Mouse (Mus musculus): ENCODE results near the gene Rnf31. TPM values are rescaled to one million over a fixed set of nuclear protein-coding genes. Genes with fewer than 3 reads are reported as not detected.

Rnf31 gene
- polyA plus RNA-seq, 1 experiment from 2014 or later, result 18.2 TPM

DNA sequence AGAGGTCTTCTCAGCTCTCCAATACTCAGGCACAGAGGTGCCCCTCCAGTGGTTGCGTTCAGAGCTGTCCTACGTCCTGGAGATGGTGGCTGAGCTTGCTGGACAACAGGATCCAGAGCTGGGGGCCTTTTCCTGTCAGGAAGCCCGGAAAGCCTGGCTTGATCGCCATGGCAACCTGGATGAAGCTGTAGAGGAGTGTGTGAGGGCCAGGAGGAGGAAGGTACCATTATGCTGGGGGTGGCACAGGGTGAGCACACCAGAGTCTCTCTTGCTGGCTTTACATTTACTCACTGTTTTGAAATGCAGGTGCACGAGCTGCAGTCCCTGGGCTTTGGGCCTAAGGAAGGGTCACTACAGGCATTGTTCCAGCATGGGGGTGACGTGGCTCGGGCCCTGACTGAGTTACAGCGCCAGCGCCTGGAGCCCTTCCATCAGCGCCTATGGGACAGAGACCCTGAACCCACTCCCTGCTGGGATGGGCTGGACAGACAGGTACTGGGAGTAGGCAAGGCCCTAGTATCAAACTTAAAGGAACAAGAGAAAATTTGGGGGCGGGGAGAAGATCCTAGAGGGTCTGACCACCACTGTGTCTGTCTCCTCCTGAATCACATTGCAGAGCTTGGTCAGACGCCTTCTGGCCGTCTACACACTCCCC is 4.7 kb downstream of the Rnf31 start:
- no peak for ATAC-seq
- Histone ChIP-seq H3K4me2 (replicated peaks; ENCODE audit: low read depth) (no peak overlapping the region), H3K9ac (ENCODE audit: low read depth, low read length) (no peak overlapping the region), H3K27ac (ENCODE audit: low read depth, low read length) (0 out of 2 replicates have a peak overlapping the region, but pooled peaks have one; percentile 21), H3K27me3 (replicated peaks; ENCODE audit: control insufficient read depth, insufficient read depth, low read length) (no peaks in the 10 kb centered on the region), H3K4me3 (ENCODE audit: low read depth, low read length) (no peak overlapping the region), H3K36me3 (ENCODE audit: control insufficient read depth, insufficient read depth) (peaks cover 63% of the 10 kb centered on the region), H3K9me3 (ENCODE audit: control insufficient read depth) (no peaks in the 10 kb centered on the region), H3K4me1 (replicated peaks; ENCODE audit: control insufficient read depth, insufficient read depth, low read length) (peaks cover 6% of the 10 kb centered on the region; the same call in 1 of the 2 replicates)
- no peak for TF ChIP-seq CTCF (IDR thresholded peaks at IDR 0.05; ENCODE audit: low read depth)
- WGBS, result 85% methylated on average over 13 of the region's 13 CpGs

DNA sequence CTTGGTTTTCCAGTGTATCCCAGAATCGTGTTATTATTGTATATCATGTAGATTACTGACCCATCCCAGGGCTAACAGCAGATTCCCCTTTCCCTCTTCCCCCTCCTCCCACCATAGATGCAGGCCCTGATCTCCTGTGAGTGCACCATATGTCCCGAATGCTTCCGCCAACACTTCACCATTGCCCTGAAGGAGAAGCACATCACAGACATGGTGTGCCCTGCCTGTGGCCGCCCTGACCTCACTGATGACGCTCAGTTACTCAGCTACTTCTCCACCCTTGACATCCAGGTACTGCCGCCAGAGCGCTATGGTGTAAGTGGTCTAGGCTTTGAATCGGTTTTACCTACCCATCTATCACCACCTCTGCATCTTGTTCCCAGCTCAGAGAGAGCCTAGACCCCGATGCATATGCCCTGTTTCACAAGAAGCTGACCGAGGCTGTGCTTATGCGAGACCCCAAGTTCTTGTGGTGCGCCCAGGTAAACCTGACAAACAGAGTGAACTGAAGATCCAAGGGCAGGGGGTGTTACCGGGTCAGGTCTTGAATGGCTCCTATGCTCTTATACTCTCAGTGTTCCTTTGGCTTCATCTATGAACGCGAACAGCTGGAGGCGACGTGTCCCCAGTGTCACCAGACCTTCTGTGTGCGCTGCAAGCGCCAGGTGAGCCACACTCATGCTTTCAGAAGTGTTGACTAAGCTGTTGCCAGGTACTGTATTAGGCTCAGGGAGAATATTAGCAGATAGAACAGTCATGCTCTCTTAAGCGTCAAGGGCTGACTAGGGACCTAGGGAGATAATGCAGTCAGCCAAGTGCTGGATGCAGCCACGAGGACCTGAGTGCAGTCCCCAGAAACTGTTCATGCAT is 7.2 kb downstream of the Rnf31 start:
- peaks cover 86% of the 10 kb centered on the region for H3K36me3 ChIP-seq (ENCODE audit: control insufficient read depth, insufficient read depth)
- WGBS, result 95% methylated on average over 21 of the region's 21 CpGs

DNA sequence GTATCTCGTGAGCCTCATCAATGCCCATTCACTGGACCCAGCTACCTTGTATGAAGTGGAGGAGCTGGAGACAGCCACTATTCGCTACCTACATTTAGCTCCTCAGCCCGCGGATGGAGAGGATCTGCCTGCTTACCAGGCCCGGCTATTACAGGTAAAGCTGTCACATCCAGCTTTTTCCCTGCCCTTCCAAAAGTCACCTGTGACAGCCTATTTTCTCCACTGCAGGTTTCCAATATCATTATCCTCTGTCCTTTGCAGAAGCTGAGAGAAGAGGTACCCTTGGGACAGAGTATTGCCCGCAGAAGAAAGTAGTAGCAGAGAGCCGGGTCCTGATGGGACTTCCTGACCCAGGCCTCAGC is 11.7 kb downstream of the Rnf31 start, which contains the start of gene Irf9:
TSS of gene Irf9 (plus strand) at position 301 of the 362 bp plus-strand sequence.
- no peaks in the 10 kb centered on the region for H3K27me3 ChIP-seq (replicated peaks; ENCODE audit: control insufficient read depth, insufficient read depth, low read length)
- H3K9me3 ChIP-seq (ENCODE audit: control insufficient read depth), result no peaks in the 10 kb centered on the region
- H3K4me1 ChIP-seq (replicated peaks; ENCODE audit: control insufficient read depth, insufficient read depth, low read length), result 0 out of 2 replicates have a peak, but pooled peaks cover 11% of the 10 kb centered on the region
- peak within 1 kb of the TSS; percentile 94 for H3K27ac ChIP-seq (ENCODE audit: low read depth, low read length)
- peak within 1 kb of the TSS; percentile 66 for H3K9ac ChIP-seq (ENCODE audit: low read depth, low read length)
- no peak for ATAC-seq
- no peak for TF ChIP-seq CTCF (IDR thresholded peaks at IDR 0.05; ENCODE audit: low read depth)
- peak within 1 kb of the TSS; percentile 55 for H3K4me3 ChIP-seq (ENCODE audit: low read depth, low read length)
- H3K36me3 ChIP-seq (ENCODE audit: control insufficient read depth, insufficient read depth), result peaks cover 79% of the 10 kb centered on the region
- WGBS, result 78% methylated on average over 7 of the region's 7 CpGs
- peak within 1 kb of the TSS; percentile 68 for H3K4me2 ChIP-seq (replicated peaks; ENCODE audit: low read depth)

More for the DNA sequence above, 7.2 kb downstream of the Rnf31 start:
- Histone ChIP-seq H3K4me3 (ENCODE audit: low read depth, low read length) (no peak overlapping the region), H3K4me1 (replicated peaks; ENCODE audit: control insufficient read depth, insufficient read depth, low read length) (no peaks in the 10 kb centered on the region), H3K9me3 (ENCODE audit: control insufficient read depth) (no peaks in the 10 kb centered on the region), H3K27me3 (replicated peaks; ENCODE audit: control insufficient read depth, insufficient read depth, low read length) (no peaks in the 10 kb centered on the region), H3K9ac (ENCODE audit: low read depth, low read length) (0 out of 2 replicates have a peak overlapping the region, but pooled peaks have one; percentile 17), H3K4me2 (replicated peaks; ENCODE audit: low read depth) (no peak overlapping the region), H3K27ac (ENCODE audit: low read depth, low read length) (no peak overlapping the region)
- ATAC-seq, result no peak
- no peak for TF ChIP-seq CTCF (IDR thresholded peaks at IDR 0.05; ENCODE audit: low read depth)

DNA sequence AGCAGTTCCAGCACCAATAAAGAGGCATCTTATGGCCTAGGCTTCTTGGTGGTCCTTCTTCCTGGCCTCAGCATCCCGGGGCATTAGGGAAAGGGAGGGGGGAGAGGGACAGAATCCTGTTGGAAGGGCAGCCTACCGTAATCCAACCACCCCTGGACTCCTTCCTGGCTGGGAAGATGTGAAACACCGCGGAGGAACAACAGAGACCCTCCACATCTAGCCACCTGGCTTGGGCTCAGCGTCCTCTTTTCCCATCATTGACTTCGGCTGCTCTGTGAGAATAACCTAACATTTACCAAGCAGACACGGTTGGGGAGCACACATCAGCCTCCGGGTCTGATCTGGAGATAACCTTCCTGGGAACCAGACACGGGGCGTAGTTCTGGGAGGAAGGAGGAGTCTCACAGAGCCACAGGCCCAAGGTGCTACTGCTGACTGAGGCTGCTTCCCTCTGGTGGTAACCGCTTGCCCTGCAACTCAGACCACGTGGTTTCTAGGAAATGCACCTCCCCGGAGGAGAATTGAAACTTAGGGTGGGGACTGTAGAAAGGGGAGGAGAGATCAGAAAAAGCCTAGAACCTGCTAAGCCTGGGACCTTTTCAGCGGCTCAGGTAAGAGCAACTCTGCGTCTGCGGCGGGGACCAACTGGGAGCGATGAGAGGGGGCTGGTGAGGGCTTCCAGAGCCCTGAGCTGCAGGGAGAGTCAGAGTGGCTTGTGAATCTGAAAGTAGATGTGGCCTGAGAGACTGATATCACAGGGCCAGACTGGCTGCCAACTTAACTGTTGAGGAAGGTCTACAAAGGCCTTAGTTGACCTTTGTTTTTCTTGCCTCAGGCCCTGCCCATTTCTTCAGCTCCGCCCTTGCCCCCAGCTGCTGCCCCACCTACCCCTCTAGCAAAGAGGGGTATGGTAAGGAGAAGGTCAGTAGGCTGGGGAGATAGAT is 12.4 kb downstream of the Rnf31 start:
- H3K27ac ChIP-seq (ENCODE audit: low read depth, low read length), result peak overlapping the region; percentile 94
- 12% methylated on average over 19 of the region's 19 CpGs for WGBS
- peak overlapping the region; percentile 55 for H3K4me3 ChIP-seq (ENCODE audit: low read depth, low read length)
- H3K36me3 ChIP-seq (ENCODE audit: control insufficient read depth, insufficient read depth), result peaks cover 79% of the 10 kb centered on the region
- H3K9me3 ChIP-seq (ENCODE audit: control insufficient read depth), result no peaks in the 10 kb centered on the region
- H3K9ac ChIP-seq (ENCODE audit: low read depth, low read length), result peak overlapping the region; percentile 66
- TF ChIP-seq CTCF (IDR thresholded peaks at IDR 0.05; ENCODE audit: low read depth), result peak; percentile 98
- H3K4me1 ChIP-seq (replicated peaks; ENCODE audit: control insufficient read depth, insufficient read depth, low read length), result 0 out of 2 replicates have a peak, but pooled peaks cover 11% of the 10 kb centered on the region
- H3K27me3 ChIP-seq (replicated peaks; ENCODE audit: control insufficient read depth, insufficient read depth, low read length), result no peaks in the 10 kb centered on the region
- H3K4me2 ChIP-seq (replicated peaks; ENCODE audit: low read depth), result peak overlapping the region; percentile 68
- peak; percentile 83 for ATAC-seq

DNA sequence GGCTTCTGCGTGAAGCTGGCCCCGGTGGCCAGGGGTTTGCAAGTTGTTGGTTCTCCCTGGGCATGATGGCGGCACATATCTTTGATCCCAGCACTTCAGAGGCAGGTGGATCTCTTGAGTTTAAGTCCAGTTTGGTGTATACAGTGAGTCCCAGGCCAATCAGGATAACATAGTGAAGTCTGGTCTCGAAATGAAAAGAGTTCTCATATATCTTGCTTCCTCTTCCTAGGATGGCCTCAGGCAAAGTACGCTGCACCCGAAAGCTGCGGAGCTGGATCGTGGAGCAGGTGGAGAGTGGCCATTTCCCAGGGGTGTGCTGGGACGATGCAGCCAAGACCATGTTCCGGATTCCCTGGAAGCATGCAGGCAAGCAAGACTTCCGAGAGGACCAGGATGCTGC is 13.3 kb downstream of the Rnf31 start:
- peak overlapping the region; percentile 94; the same call in 1 of the 2 replicates for H3K27ac ChIP-seq (ENCODE audit: low read depth, low read length)
- peaks cover 78% of the 10 kb centered on the region for H3K36me3 ChIP-seq (ENCODE audit: control insufficient read depth, insufficient read depth)
- no peak for TF ChIP-seq CTCF (IDR thresholded peaks at IDR 0.05; ENCODE audit: low read depth)
- H3K9ac ChIP-seq (ENCODE audit: low read depth, low read length), result peak overlapping the region; percentile 66
- peak overlapping the region; percentile 68 for H3K4me2 ChIP-seq (replicated peaks; ENCODE audit: low read depth)
- peak overlapping the region; percentile 55 for H3K4me3 ChIP-seq (ENCODE audit: low read depth, low read length)
- H3K27me3 ChIP-seq (replicated peaks; ENCODE audit: control insufficient read depth, insufficient read depth, low read length), result no peaks in the 10 kb centered on the region
- H3K9me3 ChIP-seq (ENCODE audit: control insufficient read depth), result no peaks in the 10 kb centered on the region
- 88% methylated on average over 11 of the region's 11 CpGs for WGBS
- H3K4me1 ChIP-seq (replicated peaks; ENCODE audit: control insufficient read depth, insufficient read depth, low read length), result 0 out of 2 replicates have a peak, but pooled peaks cover 11% of the 10 kb centered on the region
- ATAC-seq, result no peak

All from intestine, postnatal 0 days (tissue).